ENCODE assay signal across 11 mouse cellular contexts in the genomic region with DNA sequence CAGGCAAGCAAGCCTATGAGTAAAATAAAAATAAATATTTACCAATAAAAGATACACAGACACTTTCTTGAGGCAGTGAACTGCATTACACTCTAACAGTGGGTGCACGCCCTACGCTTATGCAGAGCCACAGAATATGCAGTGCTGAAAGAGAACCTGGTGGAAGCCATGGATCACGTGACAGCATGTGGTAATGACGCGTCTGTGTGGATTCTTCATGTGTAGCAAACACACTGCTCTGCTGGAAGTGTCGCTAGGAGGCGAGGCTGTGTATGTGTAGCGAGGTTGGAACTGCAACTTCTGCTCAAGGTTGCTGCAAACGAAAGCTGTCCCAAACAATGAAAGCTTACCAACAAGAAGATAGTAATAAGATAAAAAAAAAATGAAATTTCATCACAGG.
DNase-seq lines count a peak whose midpoint lies in the region; ATAC-seq and TF ChIP-seq lines count a peak whose summit lies in the region.
"Had no signal": no experiment of that assay in that cellular context is flagged by ENCODE, and none has a peak within 500 bp of the region (broad histone marks: within the 10 kb centered on the region; RNA-seq: fewer than 3 reads in every experiment).

No protein-coding gene starts in this region.

- H3K4me3 ChIP-seq in left cerebral cortex, adult 2 months: no peak overlapping the region
- no peak overlapping the region for H3K4me3 ChIP-seq in bone marrow macrophage, adult 2 months (ENCODE audit: insufficient read depth, low read length)
- no peak overlapping the region for H3K4me3 ChIP-seq in forebrain, postnatal 0 days (ENCODE audit: low read depth, low read length)
- H3K4me3 ChIP-seq in midbrain, postnatal 0 days (ENCODE audit: low read depth, low read length): no peak overlapping the region
- H3K4me3 ChIP-seq: limb, embryonic 15.5 days had no signal

- TF ChIP-seq CTCF in left cerebral cortex, adult 2 months (IDR thresholded peaks at IDR 0.05): peak; percentile 4; the same call in 1 of the 2 replicates
- TF ChIP-seq CTCF in bone marrow macrophage, adult 2 months (IDR thresholded peaks at IDR 0.05; ENCODE audit: low read depth, low read length): no peak
- peak; percentile 31; the same call in 1 of the 2 replicates for TF ChIP-seq CTCF in forebrain, postnatal 0 days (IDR thresholded peaks at IDR 0.05; ENCODE audit: low read depth)
- TF ChIP-seq CTCF in midbrain, postnatal 0 days (IDR thresholded peaks at IDR 0.05): no peak

- intact Hi-C loops in left cerebral cortex, adult 2 months (cut with DNase I): loop anchor here (5.0 to 10.0 kb wide), 2 partner anchors 36 to 548 kb away; a partner anchor contains a TSS

- no peak overlapping the region for H3K9ac ChIP-seq in forebrain, postnatal 0 days
- H3K9ac ChIP-seq in midbrain, postnatal 0 days (replicated peaks; ENCODE audit: low read length, poor library complexity, severe bottlenecking): no peak overlapping the region
- H3K9ac ChIP-seq: limb, embryonic 15.5 days had no signal

- H3K27ac ChIP-seq in left cerebral cortex, adult 2 months: peak overlapping the region; percentile 86
- H3K27ac ChIP-seq in bone marrow macrophage, adult 2 months (ENCODE audit: insufficient read depth, low read depth, low read length): peak overlapping the region; percentile 28
- H3K27ac ChIP-seq in forebrain, postnatal 0 days (ENCODE audit: low read depth, low read length): peak overlapping the region; percentile 87
- peak overlapping the region; percentile 92 for H3K27ac ChIP-seq in midbrain, postnatal 0 days (ENCODE audit: low read depth, low read length)

- no peak for DNase-seq in left cerebral cortex, adult 2 months (ENCODE audit: extremely low spot score in 1 of 2, low spot score in 2 of 2)
- DNase-seq in left cerebral cortex, adult 8-10 months (ENCODE audit: low spot score in 2 of 2): no peak
- peak; percentile 64 for DNase-seq in forebrain, postnatal 0 days
- DNase-seq in midbrain, postnatal 0 days (ENCODE audit: low spot score): peak; percentile 43
- no peak for DNase-seq in spleen, adult 12 weeks (ENCODE audit: low spot score)
- no peak for DNase-seq in thymus, postnatal 0 days (ENCODE audit: low spot score)
- DNase-seq in retina, postnatal 1 day: no peak
- DNase-seq: adrenal gland, adult 2 months had no signal

- peak; percentile 19 for ATAC-seq in forebrain, postnatal 0 days
- ATAC-seq in midbrain, postnatal 0 days (ENCODE audit: low FRiP score): no peak

- peaks cover 17% of the 10 kb centered on the region for H3K4me1 ChIP-seq in bone marrow macrophage, adult 2 months (ENCODE audit: control insufficient read depth, insufficient read depth, low read length)
- peaks cover 62% of the 10 kb centered on the region for H3K4me1 ChIP-seq in forebrain, postnatal 0 days (ENCODE audit: insufficient read depth)
- H3K4me1 ChIP-seq in midbrain, postnatal 0 days (ENCODE audit: insufficient read depth, low read length): peaks cover 31% of the 10 kb centered on the region

- no peak for TF ChIP-seq POLR2A in bone marrow macrophage, adult 2 months (IDR thresholded peaks at IDR 0.05; ENCODE audit: borderline replicate concordance, low read depth, low read length)

- H3K36me3 ChIP-seq in forebrain, postnatal 0 days (ENCODE audit: insufficient read depth): no peaks in the 10 kb centered on the region
- no peaks in the 10 kb centered on the region for H3K36me3 ChIP-seq in midbrain, postnatal 0 days (ENCODE audit: insufficient read depth, low read length)
- H3K36me3 ChIP-seq: limb, embryonic 15.5 days had no signal

- WGBS in forebrain, postnatal 0 days: 65% methylated on average over 9 of the region's 9 CpGs
- 82% methylated on average over 9 of the region's 9 CpGs for WGBS in midbrain, postnatal 0 days

- no peak overlapping the region for H3K4me2 ChIP-seq in forebrain, postnatal 0 days (ENCODE audit: low read depth)
- no peak overlapping the region for H3K4me2 ChIP-seq in midbrain, postnatal 0 days (ENCODE audit: low read depth, low read length, poor library complexity, severe bottlenecking)
- H3K4me2 ChIP-seq: limb, embryonic 15.5 days had no signal

- H3K27me3 ChIP-seq in forebrain, postnatal 0 days (ENCODE audit: insufficient read depth, low read length): no peaks in the 10 kb centered on the region
- H3K27me3 ChIP-seq in midbrain, postnatal 0 days (ENCODE audit: insufficient read depth, low read length): no peaks in the 10 kb centered on the region
- H3K27me3 ChIP-seq: CH12.LX had no signal

- no peaks in the 10 kb centered on the region for H3K9me3 ChIP-seq in forebrain, postnatal 0 days (ENCODE audit: low read length)
- no peaks in the 10 kb centered on the region for H3K9me3 ChIP-seq in midbrain, postnatal 0 days (ENCODE audit: low read length)
- H3K9me3 ChIP-seq: limb, embryonic 15.5 days had no signal

Comparison
In these comparisons a context has a peak if more than half of its experiments do, and no peak if none do; other contexts are left out.
1. DNase-seq: peak in forebrain, postnatal 0 days (single experiment) and midbrain, postnatal 0 days (single experiment); none in left cerebral cortex, adult 2 months (0 of 2), left cerebral cortex, adult 8-10 months (0 of 2), spleen, adult 12 weeks (single experiment), thymus, postnatal 0 days (single experiment) and retina, postnatal 1 day (single experiment).
2. H3K27ac ChIP-seq: peak in every context shown above with its lines; median percentile 92 in midbrain, postnatal 0 days; 87 in forebrain, postnatal 0 days; 86 in left cerebral cortex, adult 2 months; 28 in bone marrow macrophage, adult 2 months.
3. CTCF ChIP-seq: peak in left cerebral cortex, adult 2 months (single experiment) and forebrain, postnatal 0 days (single experiment); none in bone marrow macrophage, adult 2 months (single experiment) and midbrain, postnatal 0 days (single experiment).